Mouse (Mus musculus): ENCODE measurements at regions not wholly inside any gene's neighbourhood (a gene's known extent, or its start where the extent isn't known, plus 50 kb on each side); places are given as distances from the start of the nearest gene placed in this dataset.

- no peak for DNase-seq (ENCODE audit: low spot score in 2 of 2)
Observed at GRCm38 (mm10) chr8:104033148-104033547, 68.3 kb upstream of the Cdh5 start.

- DNase-seq (ENCODE audit: low spot score in 2 of 2) = no peak
Observed at GRCm38 (mm10) chr8:104034286-104034685, 67.1 kb upstream of the Cdh5 start.

- no peak for DNase-seq (ENCODE audit: low spot score in 2 of 2)
Observed at GRCm38 (mm10) chr8:104036580-104037477, 64.6 kb upstream of the Cdh5 start.

- DNase-seq (ENCODE audit: low spot score in 2 of 2) = no peak
Observed at GRCm38 (mm10) chr8:104037611-104038010, 63.8 kb upstream of the Cdh5 start.

- no peak for DNase-seq (ENCODE audit: low spot score in 2 of 2)
Observed at GRCm38 (mm10) chr8:104039526-104039925, 61.9 kb upstream of the Cdh5 start.

GRCm38 (mm10) chr8:104041522-104041921 lies 59.9 kb upstream of the Cdh5 start:
- DNase-seq (ENCODE audit: low spot score in 2 of 2) = no peak

- DNase-seq (ENCODE audit: low spot score in 2 of 2) = peak; percentile 29 to 67
Observed at GRCm38 (mm10) chr8:104042434-104042833, 59.0 kb upstream of the Cdh5 start.

GRCm38 (mm10) chr8:104048037-104048436 lies 53.4 kb upstream of the Cdh5 start:
- DNase-seq (ENCODE audit: low spot score in 2 of 2) = no peak

GRCm38 (mm10) chr8:104049181-104049580 lies 52.2 kb upstream of the Cdh5 start:
- DNase-seq (ENCODE audit: low spot score in 2 of 2) = no peak

GRCm38 (mm10) chr8:104050694-104051539 lies 50.5 kb upstream of the Cdh5 start:
- DNase-seq (ENCODE audit: low spot score in 2 of 2) = peak; percentile 29 to 73

- no peak for DNase-seq (ENCODE audit: low spot score in 2 of 2)
Observed at GRCm38 (mm10) chr8:104051540-104051882, 49.9 kb upstream of the Cdh5 start.
